Mouse (Mus musculus) spleen, postnatal 0 days (tissue): Measurements from ENCODE around the gene Rab3b. TPM values are rescaled to one million over a fixed set of nuclear protein-coding genes. Genes with fewer than 3 reads are reported as not detected.

Experiments used
- polyA plus RNA-seq: library from polyadenylated mRNA; unstranded; fragments of >200 nt; fragmentation: Nextera tagmentation; extraction: Ambion mirVana; gene quantifications from 2 replicates; pipeline ENCODE4 v1.2.1, GENCODE M21; 2015

Gene Rab3b
- 2.9 and 3.7 TPM in 2 replicates for polyA plus RNA-seq

DNA sequence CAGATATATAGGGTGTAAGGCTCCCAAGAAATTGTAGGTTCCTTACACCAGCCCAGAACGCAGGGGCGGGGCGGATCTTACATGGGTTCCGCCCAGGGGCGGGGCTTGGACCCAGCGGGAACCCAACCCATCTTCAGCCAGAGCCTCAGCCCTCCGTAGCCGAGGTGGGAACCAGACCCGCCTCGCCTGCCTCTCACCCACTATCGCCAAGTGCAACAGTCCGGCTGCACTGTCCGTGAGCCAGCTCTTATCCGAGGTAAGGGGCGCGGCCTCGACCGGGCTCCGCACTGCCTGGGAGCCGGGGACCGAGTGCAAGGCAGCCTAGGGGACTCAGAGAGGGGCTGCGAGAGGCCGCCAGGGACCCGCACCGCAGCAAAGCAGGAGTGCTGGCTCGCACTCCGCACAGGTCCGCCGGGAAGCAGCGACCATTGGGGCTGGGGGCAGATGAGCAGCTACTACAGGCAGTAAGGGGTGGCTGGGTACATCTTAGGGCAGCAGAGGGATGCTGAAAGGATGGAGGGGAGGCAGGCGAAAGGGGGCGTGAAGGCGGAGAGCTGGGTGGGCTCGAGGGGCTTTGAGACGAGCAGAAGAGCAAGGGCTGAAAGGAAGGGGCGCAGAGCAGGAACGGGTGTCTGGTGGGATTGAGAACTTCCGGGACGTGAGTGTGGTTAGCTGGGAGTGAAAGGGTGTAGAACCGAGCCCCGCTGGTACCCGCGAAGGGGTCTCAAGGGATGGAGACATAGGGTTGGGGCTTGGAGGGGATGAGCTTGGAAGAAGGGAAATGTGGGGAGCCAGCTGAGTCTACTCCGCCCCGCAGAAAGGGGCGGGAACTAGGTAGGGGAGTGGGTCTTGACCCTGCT lies at the start of gene Rab3b:
Rab3b (plus strand) TSS at position 101 of the 860 bp plus-strand sequence.

DNA sequence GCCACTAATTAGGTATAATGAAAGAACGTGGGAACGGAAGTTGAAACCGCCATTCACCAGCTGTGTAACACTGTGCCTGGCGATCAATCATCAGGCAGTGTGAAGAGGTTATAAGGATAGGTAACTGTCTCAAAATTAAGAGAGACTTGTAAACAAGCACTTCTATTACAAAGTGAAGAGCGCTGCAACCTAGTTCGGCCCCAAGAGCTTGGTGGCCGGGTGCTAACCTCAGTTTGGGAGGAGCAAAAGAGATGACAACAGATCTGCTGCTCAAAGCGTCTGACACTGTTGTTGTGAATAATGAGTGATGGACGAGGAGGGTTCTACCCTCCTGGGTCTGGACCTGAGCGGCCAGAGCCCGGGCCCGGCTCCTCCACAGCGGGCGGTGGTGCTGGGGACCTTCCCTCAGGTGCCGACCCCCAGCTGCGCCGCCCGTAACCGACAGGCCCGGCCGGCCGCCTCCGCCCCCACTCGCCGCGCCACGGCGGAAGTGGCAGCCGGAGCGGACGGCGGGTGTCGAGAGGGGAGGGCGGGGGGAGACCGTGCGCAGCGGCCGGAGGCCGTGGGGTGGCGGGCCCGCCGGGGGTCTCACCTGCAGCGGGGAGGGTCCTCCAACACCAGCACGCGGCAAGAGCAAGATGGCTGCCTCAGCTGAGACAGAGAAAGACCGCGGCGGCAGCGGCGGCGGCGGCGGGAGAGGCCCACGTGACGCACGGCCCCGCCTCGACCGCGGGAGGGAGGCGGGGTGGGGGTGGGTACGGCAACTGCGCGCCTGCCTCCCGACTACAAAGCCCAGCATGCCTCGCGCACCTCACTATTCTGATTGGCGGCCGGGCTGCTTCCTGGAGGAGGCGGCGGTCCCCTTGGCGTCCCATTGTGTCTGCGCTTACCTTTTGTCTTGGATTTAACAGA lies 45.7 kb upstream of the Rab3b start, which contains the start of gene Btf3l4:
Btf3l4 (minus strand) TSS at position 699 of the 912 bp plus-strand sequence.

GRCm38 (mm10) chr4:108834115-108834970 lies 44.5 kb upstream of the Rab3b start, which contains the start of gene Txndc12:
TSS of gene Txndc12 (plus strand) at chr4:108834601.

GRCm38 (mm10) chr4:108847715-108848504 lies 31.0 kb upstream of the Rab3b start, which contains the start of gene Kti12:
TSS of gene Kti12 (plus strand) at chr4:108847785.

DNA sequence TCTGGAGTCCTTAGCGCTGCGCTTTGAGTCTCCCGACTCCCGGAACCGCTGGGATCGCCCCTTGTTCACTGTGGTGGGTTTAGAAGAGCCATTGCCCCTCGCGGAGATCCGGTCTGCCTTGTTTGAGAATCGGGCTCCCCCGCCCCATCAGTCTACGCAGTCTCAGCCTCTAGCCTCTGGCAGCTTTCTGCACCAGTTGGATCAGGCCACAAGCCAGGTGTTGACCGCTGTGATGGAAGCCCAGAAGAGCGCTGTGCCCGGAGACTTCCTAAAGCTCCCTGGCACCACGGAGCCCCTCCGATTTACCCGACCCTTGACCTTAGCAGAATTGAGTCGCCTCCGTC lies 30.4 kb upstream of the Rab3b start, which contains the start of gene A730015C16Rik:
A730015C16Rik (minus strand) TSS at position 115 of the 344 bp plus-strand sequence.

Other genes starting within 250 kb of the Rab3b start
- 0.64 and 1.2 TPM in 2 replicates for gene 3110021N24Rik, start 159.4 kb upstream of the Rab3b start, polyA plus RNA-seq
- gene Zfyve9, start 98.3 kb upstream of the Rab3b start, polyA plus RNA-seq: 1.2 and 1.6 TPM in 2 replicates
- gene Btf3l4, start 45.4 kb upstream of the Rab3b start, polyA plus RNA-seq: 73.4 and 83.8 TPM in 2 replicates
- 19.6 and 28.7 TPM in 2 replicates for gene Txndc12, start 44.5 kb upstream of the Rab3b start, polyA plus RNA-seq
- gene Kti12, start 31.3 kb upstream of the Rab3b start, polyA plus RNA-seq: 48.6 and 52.7 TPM in 2 replicates
- gene A730015C16Rik, start 30.4 kb upstream of the Rab3b start, polyA plus RNA-seq: 0.52 and 1.2 TPM in 2 replicates
- 31.7 and 34.6 TPM in 2 replicates for gene Nrd1, start 121.6 kb downstream of the Rab3b start, polyA plus RNA-seq